Mouse (Mus musculus) lung, embryonic 15.5 days (tissue): ENCODE data around the gene Pecam1. TPM values are rescaled to one million over a fixed set of nuclear protein-coding genes. Genes with fewer than 3 reads are reported as not detected.
"Not testable (repeated sequence)": the region's sequence is repeated elsewhere in the genome, so short reads cannot be mapped to it uniquely, and the experiment has no call there.

Source experiments
- ATAC-seq: fragments of 200-750 bp; cut with Nextera tagmentation; 2 replicates; pipeline ENCODE4 v1.8.0; 2017; ENCODE audit warnings: moderate number of reproducible peaks, borderline replicate concordance; ENCODE audit not compliant: low FRiP score, low TSS enrichment; ENCODE audit errors: extremely low read depth
- H3K27ac ChIP-seq: fragments of 300-500 bp; sonication (generic); 2 replicates; pipeline ENCODE4 v1.5.1; 2015; ENCODE audit warnings: moderate library complexity, mild to moderate bottlenecking, inconsistent platforms
- H3K27me3 ChIP-seq: fragments of 300-500 bp; sonication (generic); 2 replicates; pipeline ENCODE4 v1.6.1; 2015; ENCODE audit warnings: inconsistent platforms
- H3K36me3 ChIP-seq: fragments of 300-500 bp; sonication (generic); 2 replicates; pipeline ENCODE4 v1.6.1; 2015; ENCODE audit warnings: inconsistent platforms
- H3K4me1 ChIP-seq: fragments of 300-500 bp; sonication (generic); 2 replicates; pipeline ENCODE4 v1.6.1; 2015; ENCODE audit warnings: inconsistent platforms
- H3K4me2 ChIP-seq: fragments of 300-500 bp; sonication (generic); 2 replicates; pipeline ENCODE4 v1.6.1; 2015; ENCODE audit warnings: inconsistent platforms, mild to moderate bottlenecking, moderate library complexity
- H3K4me3 ChIP-seq: fragments of 300-500 bp; sonication (generic); 2 replicates; pipeline ENCODE4 v1.5.1; 2015; ENCODE audit warnings: mild to moderate bottlenecking, inconsistent platforms
- H3K9ac ChIP-seq: fragments of 300-500 bp; sonication (generic); 2 replicates; pipeline ENCODE4 v1.6.1; 2015; ENCODE audit warnings: inconsistent platforms
- H3K9me3 ChIP-seq: fragments of 300-500 bp; sonication (generic); 2 replicates; pipeline ENCODE4 v1.6.1; 2016; ENCODE audit warnings: inconsistent platforms
- WGBS: fragments of 180-500 bp; shearing (Covaris S2); methylation state at CpG from one replicate; pipeline ENCODE4 v1.1.7; 2015; 5-methylcytosine and 5-hydroxymethylcytosine counted together
- polyA plus RNA-seq: library from polyadenylated mRNA; unstranded; fragments of >200 nt; fragmentation: Nextera tagmentation; extraction: Ambion mirVana; gene quantifications from 2 replicates; pipeline ENCODE4 v1.2.1, GENCODE M21; 2015

Pecam1 gene
- polyA plus RNA-seq, 1 experiment from 2014 or later: 117 TPM

DNA sequence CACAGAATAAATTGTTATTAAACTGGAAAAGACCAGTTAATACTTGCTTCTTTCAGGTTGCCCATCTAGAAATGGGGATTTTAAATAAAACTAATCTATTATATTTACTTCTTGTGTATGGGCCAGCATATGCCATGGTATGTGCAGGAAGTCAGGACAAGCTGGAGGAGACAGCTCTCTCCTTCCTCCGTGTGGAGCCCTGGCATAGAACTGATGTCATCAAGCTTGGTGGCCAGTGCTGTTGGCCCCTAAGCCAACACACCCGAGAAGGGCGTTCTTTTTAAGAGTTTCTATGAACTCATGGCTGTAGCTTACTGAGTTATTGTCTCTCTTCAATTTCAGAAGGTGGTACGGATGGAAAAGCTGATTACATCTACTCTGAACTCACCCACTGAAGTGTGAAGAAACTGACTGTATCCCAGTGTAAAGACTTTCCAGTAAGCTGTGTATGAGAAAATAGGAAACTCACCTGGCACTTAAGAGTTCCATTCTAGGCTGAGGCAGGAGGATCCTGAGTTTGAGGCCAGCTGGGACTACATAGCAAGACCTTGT is 16.3 kb upstream of the Pecam1 start:
- no peak overlapping the region for H3K27ac ChIP-seq
- 87% methylated on average over 4 of the region's 4 CpGs for WGBS
- H3K4me1 ChIP-seq: peaks cover 16% of the 10 kb centered on the region
- no peak overlapping the region for H3K4me3 ChIP-seq
- H3K9me3 ChIP-seq: no peaks in the 10 kb centered on the region
- H3K36me3 ChIP-seq: peaks cover 56% of the 10 kb centered on the region
- H3K27me3 ChIP-seq: no peaks in the 10 kb centered on the region
- H3K9ac ChIP-seq: no peak overlapping the region
- ATAC-seq: no peak
- H3K4me2 ChIP-seq: no peak overlapping the region

DNA sequence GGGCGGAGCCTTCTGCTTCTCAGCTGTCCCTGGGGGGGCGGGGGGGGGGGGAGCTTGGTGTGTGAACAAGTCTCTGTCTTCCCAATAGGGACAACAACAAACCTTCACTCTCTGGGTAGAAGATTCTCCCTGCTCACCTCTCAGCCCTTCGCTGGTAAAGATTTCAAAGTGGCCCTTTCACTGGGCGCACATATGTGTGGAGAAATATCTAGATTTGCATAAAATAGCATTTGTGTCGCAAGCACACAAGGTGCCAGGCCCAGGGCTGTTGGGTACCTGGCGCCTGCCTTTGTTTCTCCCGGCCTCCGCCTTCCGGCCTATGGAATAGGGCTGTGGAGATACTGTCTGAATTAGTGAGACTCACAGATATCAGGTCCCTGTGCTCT is 12.4 kb upstream of the Pecam1 start:
- peak; percentile 1; the same call in 1 of the 2 replicates for ATAC-seq
- 70% methylated on average over 9 of the region's 9 CpGs for WGBS
- Histone ChIP-seq H3K4me3 (no peak overlapping the region), H3K4me2 (no peak overlapping the region), H3K27me3 (no peaks in the 10 kb centered on the region), H3K4me1 (peaks cover 21% of the 10 kb centered on the region), H3K36me3 (peaks cover 24% of the 10 kb centered on the region), H3K9me3 (no peaks in the 10 kb centered on the region), H3K27ac (peak overlapping the region; percentile 69), H3K9ac (no peak overlapping the region)

DNA sequence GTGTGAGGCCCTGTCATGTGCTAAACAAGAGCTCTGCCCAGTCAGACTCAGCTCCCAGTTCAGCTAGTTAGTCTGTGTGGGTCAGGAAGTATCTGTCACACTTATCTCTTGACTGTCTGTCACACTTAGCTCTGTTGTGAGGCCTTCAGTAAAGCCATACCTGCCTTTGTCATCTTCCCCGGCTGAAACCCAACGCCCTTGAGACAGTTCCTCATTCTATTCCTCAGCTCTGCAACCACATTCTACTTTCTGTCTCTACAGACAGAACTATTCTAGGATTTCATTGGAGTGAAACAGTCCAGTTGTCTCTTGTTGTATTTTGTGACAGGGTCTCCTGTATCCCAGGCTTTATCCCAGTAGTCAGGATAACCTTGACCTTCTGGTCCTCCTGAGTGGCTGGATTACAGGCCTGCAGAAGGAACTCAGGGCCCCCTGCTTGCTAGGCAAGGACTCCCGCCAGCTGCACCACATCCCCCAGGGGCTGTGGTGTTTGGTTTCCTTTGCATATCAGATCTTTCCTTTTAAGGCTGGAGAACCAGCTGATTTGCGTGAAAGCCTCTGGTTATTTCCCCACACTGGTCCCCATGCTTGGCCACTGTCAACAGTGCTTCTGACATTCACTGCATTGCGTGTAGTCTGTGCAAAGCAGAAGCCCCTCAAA is 11.8 kb upstream of the Pecam1 start:
- H3K27me3 ChIP-seq: no peaks in the 10 kb centered on the region
- H3K9me3 ChIP-seq: no peaks in the 10 kb centered on the region
- H3K36me3 ChIP-seq: peaks cover 18% of the 10 kb centered on the region
- H3K4me2 ChIP-seq: no peak overlapping the region
- 19% methylated on average over 5 of the region's 5 CpGs for WGBS
- H3K27ac ChIP-seq: peak overlapping the region; percentile 69
- H3K9ac ChIP-seq: no peak overlapping the region
- peak; percentile 88 for ATAC-seq
- H3K4me3 ChIP-seq: no peak overlapping the region
- peaks cover 21% of the 10 kb centered on the region for H3K4me1 ChIP-seq

DNA sequence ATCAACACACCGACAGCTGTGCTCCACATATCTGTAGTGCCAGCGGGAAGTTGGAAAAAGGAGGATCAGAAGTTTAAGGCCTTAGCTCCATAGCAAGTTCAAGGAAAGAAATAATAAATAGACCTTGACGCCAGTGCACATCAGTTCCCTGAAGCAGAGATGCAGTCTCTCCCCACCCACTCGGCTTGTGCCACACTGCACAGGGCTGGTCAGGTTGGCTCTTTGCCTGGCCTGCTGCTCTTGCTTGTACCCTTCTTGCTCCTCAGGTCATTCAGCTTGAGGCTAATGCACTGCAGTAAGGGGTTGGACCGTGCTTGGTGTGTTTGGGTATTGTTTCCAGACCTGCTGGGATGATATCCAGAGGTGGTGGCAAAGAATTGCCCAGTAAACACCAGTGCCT is 10.1 kb upstream of the Pecam1 start:
- no peak for ATAC-seq
- 85% methylated on average over 5 of the region's 5 CpGs for WGBS
- 0 out of 2 replicates have a peak, but pooled peaks cover 4% of the 10 kb centered on the region for H3K36me3 ChIP-seq

DNA sequence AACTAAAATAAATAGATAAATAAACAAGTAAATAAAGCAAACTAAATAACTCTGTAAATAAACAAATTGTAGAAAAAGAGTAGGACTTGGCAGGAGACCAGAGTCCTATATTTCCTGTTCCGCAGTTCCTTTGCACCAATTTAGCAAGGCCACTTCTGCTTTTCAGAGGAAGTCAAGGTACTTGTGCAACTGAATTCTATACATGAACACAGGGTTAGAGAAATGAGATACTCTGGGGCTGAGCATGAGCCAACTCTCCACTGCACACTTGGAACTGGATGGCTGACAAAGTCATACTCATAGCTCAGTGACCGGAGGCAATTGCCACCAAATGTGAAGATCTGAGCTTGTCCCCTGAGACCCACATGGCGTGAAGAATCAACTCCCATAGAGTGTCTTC is 8.6 kb upstream of the Pecam1 start:
- 92% methylated on average over 3 of the region's 3 CpGs for WGBS
- Histone ChIP-seq H3K27ac (no peak overlapping the region), H3K4me2 (no peak overlapping the region), H3K4me3 (no peak overlapping the region), H3K9ac (no peak overlapping the region), H3K9me3 (no peaks in the 10 kb centered on the region), H3K36me3 (no peaks in the 10 kb centered on the region), H3K27me3 (no peaks in the 10 kb centered on the region), H3K4me1 (peaks cover 21% of the 10 kb centered on the region)
- ATAC-seq: no peak

More for the DNA sequence above, 10.1 kb upstream of the Pecam1 start:
- Histone ChIP-seq H3K9me3 (no peaks in the 10 kb centered on the region), H3K4me2 (no peak overlapping the region), H3K27me3 (no peaks in the 10 kb centered on the region), H3K27ac (no peak overlapping the region), H3K9ac (no peak overlapping the region), H3K4me1 (peaks cover 21% of the 10 kb centered on the region), H3K4me3 (no peak overlapping the region)

DNA sequence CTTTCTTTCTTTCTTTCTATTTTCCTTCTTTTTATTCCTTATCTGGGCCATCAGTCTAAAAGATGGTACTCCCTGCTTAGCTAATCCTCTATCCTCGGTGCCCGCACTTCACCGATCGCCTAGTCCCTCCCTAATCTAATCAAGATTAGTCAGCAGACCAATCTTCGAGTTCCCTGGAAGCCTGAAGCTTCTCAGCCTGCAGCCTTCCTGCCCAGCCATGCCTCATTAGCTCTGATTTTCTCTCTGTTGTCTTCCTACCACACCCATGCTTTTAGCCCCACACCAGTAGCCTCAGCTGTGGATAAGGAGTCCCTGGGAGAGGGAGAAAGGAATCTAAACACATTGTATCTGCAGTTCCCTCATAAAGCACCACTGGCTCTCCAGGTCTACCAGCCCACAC is 5.2 kb upstream of the Pecam1 start:
- no peaks in the 10 kb centered on the region for H3K9me3 ChIP-seq
- no peaks in the 10 kb centered on the region for H3K36me3 ChIP-seq
- no peak for ATAC-seq
- H3K9ac ChIP-seq: no peak overlapping the region
- no peak overlapping the region for H3K4me3 ChIP-seq
- no peak overlapping the region for H3K27ac ChIP-seq
- 52% methylated on average over 5 of the region's 5 CpGs for WGBS
- H3K4me1 ChIP-seq: 0 out of 2 replicates have a peak, but pooled peaks cover 3% of the 10 kb centered on the region
- H3K27me3 ChIP-seq: no peaks in the 10 kb centered on the region
- no peak overlapping the region for H3K4me2 ChIP-seq

DNA sequence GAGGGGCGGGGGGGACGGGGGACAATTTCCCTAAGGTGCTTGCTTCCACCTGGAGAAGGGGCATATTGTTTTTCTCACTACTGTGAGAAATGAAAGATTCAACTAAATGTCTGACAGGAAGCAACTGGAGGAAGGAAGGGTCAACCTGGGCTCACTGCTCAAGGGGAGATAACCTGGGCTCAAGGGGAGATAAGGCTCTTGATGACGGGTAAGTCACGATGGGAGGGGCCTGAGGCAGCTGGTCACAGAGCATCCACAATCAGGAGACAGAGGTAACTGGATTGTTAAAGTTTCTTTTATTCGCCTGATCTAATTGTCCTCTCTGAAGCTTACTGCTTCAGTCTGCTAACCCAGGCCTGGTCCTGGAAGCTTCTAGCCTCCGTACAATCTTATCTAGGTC is 2.9 kb upstream of the Pecam1 start:
- Histone ChIP-seq H3K27me3 (no peaks in the 10 kb centered on the region), H3K9ac (no peak overlapping the region), H3K4me2 (no peak overlapping the region), H3K9me3 (no peaks in the 10 kb centered on the region), H3K4me3 (no peak overlapping the region), H3K4me1 (no peaks in the 10 kb centered on the region), H3K27ac (no peak overlapping the region), H3K36me3 (no peaks in the 10 kb centered on the region)
- 75% methylated on average over 6 of the region's 6 CpGs for WGBS
- no peak for ATAC-seq

DNA sequence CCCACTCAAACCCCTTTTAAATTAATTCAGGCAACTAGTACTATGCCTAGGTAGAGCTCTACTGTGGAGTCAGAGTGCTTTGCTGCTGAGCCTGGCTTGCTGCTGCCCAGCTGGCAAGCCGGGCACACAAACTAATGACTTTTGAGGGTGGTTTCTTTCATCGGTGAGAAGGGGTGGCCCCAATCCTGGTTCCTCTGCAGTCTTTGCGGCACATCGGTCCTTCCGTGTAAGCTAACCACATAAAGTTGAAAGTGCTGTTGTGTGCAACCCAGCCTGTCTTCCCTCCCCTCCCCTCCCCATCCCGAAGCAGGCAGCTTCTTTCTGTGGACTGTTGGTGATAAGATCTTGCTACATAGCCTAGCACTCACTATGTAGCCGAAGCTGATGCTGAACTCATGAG is 1.7 kb upstream of the Pecam1 start:
- Histone ChIP-seq H3K4me1 (no peaks in the 10 kb centered on the region), H3K9me3 (no peaks in the 10 kb centered on the region), H3K27me3 (no peaks in the 10 kb centered on the region), H3K4me2 (no peak overlapping the region), H3K36me3 (no peaks in the 10 kb centered on the region), H3K27ac (no peak overlapping the region), H3K9ac (no peak overlapping the region), H3K4me3 (no peak overlapping the region)
- WGBS: 63% methylated on average over 7 of the region's 7 CpGs
- ATAC-seq: no peak

DNA sequence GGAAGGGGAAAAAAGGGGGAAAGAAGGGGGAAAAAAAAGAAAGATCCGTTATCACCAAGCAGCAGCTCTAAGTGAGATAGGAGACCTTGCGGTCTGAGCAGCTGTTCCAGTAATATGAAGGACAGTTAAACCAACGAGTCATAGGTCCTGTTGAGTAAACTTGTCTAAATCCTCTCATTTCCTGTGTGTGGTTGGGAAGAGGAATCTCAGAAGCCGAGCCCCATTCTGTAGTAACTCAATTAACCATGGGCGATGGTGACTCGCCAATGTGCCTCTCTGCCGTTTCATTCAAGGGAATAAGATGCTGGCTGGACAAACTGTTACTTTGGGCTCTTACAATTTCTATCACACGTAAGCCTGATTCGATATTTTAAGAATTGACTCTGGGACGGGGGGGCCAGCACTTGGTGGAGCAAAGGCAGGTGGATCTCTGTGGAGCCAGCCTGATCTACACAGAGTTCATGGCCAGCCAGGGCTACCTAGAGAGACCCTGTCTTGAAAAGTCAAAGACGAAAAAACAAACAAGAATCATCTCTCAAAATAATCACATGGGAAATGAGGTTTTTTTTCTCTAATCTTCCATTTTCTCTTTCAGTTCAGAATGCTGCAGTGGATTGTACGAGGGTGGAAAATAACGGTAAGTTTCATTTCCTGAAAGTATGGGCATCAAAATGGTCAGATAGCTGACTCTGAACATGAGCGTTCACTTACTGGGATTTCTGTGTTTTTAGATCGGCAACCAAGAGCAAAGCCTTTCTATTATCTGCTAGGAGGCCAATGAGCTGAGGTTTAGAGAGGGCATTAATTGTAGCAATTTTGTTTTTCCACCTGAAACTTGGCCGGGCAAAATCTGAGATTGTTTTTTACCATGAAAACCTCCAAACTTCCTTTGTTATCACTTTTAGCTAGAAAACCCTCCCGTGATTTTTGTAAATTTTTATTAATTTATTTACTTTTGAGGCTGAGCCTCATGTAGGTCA is 901 bp upstream of the Pecam1 start, which contains the start of gene Milr1:
TSS of gene Milr1 (plus strand) at position 188 of the 980 bp plus-strand sequence.
- Histone ChIP-seq H3K4me2 (no peak within 1 kb of the TSS), H3K9me3 (no peaks in the 10 kb centered on the region), H3K4me3 (no peak within 1 kb of the TSS), H3K9ac (no peak within 1 kb of the TSS), H3K27me3 (no peaks in the 10 kb centered on the region), H3K4me1 (no peaks in the 10 kb centered on the region), H3K36me3 (no peaks in the 10 kb centered on the region), H3K27ac (no peak within 1 kb of the TSS)
- no peak for ATAC-seq
- WGBS: 70% methylated on average over 17 of the region's 17 CpGs

DNA sequence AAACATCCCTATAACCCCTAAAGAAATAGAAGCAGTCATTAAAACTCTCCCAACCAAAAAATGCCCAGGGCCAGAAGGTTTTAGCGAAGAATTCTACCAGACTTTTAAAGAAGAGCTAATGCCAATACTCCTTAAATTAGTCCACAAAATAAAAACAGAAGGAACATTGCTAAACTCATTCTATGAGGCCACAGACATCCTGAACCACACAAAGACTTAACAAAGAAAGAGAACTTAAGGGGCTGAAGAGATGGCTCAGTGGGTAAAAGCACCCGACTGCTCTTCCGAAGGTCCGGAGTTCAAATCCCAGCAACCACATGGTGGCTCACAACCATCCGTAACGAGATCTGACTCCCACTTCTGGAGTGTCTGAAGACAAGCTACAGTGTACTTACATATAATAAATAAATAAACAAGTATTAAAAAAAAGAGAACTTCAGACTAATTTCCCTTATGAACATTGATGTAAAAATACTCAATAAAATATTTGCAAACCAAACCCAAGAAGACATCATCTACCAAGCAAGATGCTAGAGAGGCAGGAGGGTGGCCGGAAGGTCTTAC is 789 bp downstream of the Pecam1 start:
- not testable (repeated sequence) for H3K4me3 ChIP-seq, H3K9ac ChIP-seq, H3K27me3 ChIP-seq, H3K4me1 ChIP-seq, H3K4me2 ChIP-seq, ATAC-seq, H3K36me3 ChIP-seq, H3K27ac ChIP-seq, H3K9me3 ChIP-seq
- WGBS: 92% methylated on average over 7 of the region's 7 CpGs

DNA sequence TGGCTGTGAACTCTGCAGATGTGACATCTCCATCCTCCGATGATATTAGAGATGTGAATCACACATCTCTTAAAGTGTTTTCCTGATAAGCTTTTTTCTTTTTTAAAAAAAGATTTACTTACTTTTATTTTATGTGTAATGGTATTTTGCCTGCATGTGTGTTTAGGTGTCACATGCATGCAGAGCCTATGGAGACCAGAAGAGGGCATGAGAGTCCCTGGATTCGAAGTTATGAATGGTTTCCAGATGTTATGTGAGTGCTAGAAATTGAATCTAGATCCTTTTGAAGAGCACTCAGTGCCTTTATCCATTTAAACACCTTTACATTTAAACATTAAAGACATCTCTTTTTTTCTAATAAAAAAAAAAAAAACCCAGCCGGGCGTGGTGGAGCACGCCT is 5.5 kb downstream of the Pecam1 start:
- Histone ChIP-seq H3K27ac (no peak overlapping the region), H3K9me3 (no peaks in the 10 kb centered on the region), H3K4me2 (no peak overlapping the region), H3K9ac (no peak overlapping the region), H3K27me3 (no peaks in the 10 kb centered on the region), H3K4me1 (no peaks in the 10 kb centered on the region), H3K4me3 (no peak overlapping the region), H3K36me3 (no peaks in the 10 kb centered on the region)
- 88% methylated on average over 5 of the region's 5 CpGs for WGBS
- no peak for ATAC-seq
